34 mouse cellular contexts compared by ENCODE assay signal in the genomic region with DNA sequence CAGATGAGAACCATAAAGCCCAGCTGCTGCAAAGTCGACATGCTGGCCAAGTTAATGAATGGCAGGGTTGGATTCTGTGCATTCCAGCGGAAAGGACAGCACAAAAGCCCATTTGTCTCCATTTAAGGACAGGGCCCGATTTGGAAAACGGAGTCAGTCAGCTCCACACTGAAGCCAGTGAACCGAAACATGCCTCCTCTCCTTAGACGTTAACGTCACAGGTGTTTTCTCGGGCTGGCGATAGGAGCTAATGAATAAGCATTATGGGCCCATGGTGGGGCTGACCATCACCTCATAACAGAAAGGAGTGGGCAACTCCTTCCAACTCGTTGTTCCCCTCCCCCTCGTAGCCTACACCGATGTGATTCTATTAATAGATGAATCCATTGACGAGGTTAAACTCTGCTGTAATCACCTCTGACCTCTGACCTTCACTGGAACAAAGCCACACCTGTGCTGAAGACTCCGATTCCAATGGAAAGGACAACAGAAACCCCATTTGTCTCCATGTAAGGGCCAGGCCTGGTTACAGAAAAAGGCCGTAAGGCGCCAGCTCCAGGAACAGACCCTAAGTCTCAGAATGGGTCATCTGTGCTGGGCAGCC. TPM values are rescaled to one million over a fixed set of nuclear protein-coding genes. Genes with fewer than 3 reads are reported as not detected.
DNase-seq lines count a peak whose midpoint lies in the region; ATAC-seq and TF ChIP-seq lines count a peak whose summit lies in the region.
"Had no signal": no experiment of that assay in that cellular context is flagged by ENCODE, and none has a peak within 500 bp of the region (broad histone marks: within the 10 kb centered on the region; RNA-seq: fewer than 3 reads in every experiment).

No protein-coding gene starts in this region.

- no peak for TF ChIP-seq CTCF in E14TG2a.4 (conservative IDR thresholded peaks at IDR 0.05; ENCODE audit: low read length)

- H3K9me3 ChIP-seq in E14TG2a.4 (ENCODE audit: low read length) = no peaks in the 10 kb centered on the region
- H3K9me3 ChIP-seq: forebrain, embryonic 13.5 days; intestine, embryonic 15.5 days; limb, embryonic 13.5 days; liver, embryonic 13.5 days; midbrain, embryonic 13.5 days; neural tube, embryonic 13.5 days had no signal

- H3K4me3 ChIP-seq in E14TG2a.4 (replicated peaks; ENCODE audit: low read length) = peak overlapping the region; percentile 21; the same call in 1 of the 2 replicates
- H3K4me3 ChIP-seq: forebrain, embryonic 13.5 days; heart, embryonic 13.5 days; intestine, embryonic 15.5 days; left cerebral cortex, adult 2 months; limb, embryonic 13.5 days; liver, embryonic 13.5 days; midbrain, embryonic 13.5 days; neural tube, embryonic 13.5 days had no signal

- DNase-seq in Muller cell, postnatal 12 days (ENCODE audit: inconsistent ontology term) = peak; percentile 50
- DNase-seq in kidney, adult 8-10 months = peak; percentile 69 to 71
- DNase-seq in kidney, postnatal 10 days = peak; percentile 43
- DNase-seq in lung, postnatal 4 days = no peak
- DNase-seq in left cerebral cortex, postnatal 4 days = no peak
- DNase-seq in left cerebral cortex, adult 11 months (ENCODE audit: low spot score) = no peak
- DNase-seq: cerebellum, adult 2 months; cerebellum, postnatal 25 days; gastrocnemius, postnatal 36 days; heart, postnatal 10 days; liver, embryonic 13.5 days; lung, adult 18-20 months; right cerebral cortex, postnatal 4 days; thymus, adult 2 months; thymus, postnatal 4 days had no signal

- peaks cover 33% of the 10 kb centered on the region for H3K4me1 ChIP-seq in E14TG2a.4 (replicated peaks; ENCODE audit: low read depth, low read length)
- H3K4me1 ChIP-seq: forebrain, embryonic 13.5 days; intestine, embryonic 15.5 days; limb, embryonic 13.5 days; midbrain, embryonic 13.5 days; neural tube, embryonic 13.5 days had no signal

- H3K27me3 ChIP-seq in E14TG2a.4 (ENCODE audit: insufficient read depth, low read length) = 0 out of 2 replicates have a peak, but pooled peaks cover 3% of the 10 kb centered on the region
- H3K27me3 ChIP-seq: forebrain, embryonic 13.5 days; heart, embryonic 13.5 days; intestine, embryonic 15.5 days; limb, embryonic 13.5 days; liver, embryonic 13.5 days; midbrain, embryonic 13.5 days; neural tube, embryonic 13.5 days had no signal

- intact Hi-C loops in left cerebral cortex, postnatal 4 days (cut with DNase I) = no loop called here

- H3K36me3 ChIP-seq in E14TG2a.4 (ENCODE audit: insufficient read depth, low read length) = no peaks in the 10 kb centered on the region
- H3K36me3 ChIP-seq: heart, embryonic 13.5 days; intestine, embryonic 15.5 days; limb, embryonic 13.5 days; midbrain, embryonic 13.5 days; neural tube, embryonic 13.5 days had no signal

- ATAC-seq in cerebellum, adult (ENCODE audit: insufficient number of reproducible peaks, low FRiP score, low TSS enrichment) = no peak
- ATAC-seq: CD4-positive, CD25-positive, alpha-beta regulatory T cell, adult 4 months; forebrain, embryonic 13.5 days; hindbrain, postnatal 0 days; intestine, embryonic 15.5 days; lung, postnatal 0 days; midbrain, embryonic 13.5 days had no signal

RNA-seq across cellular contexts. Expression of a gene that starts 7.7 kb away (rescaled TPM):
- total RNA-seq in left cerebral cortex, postnatal 4 days (2021) = under 1 TPM in 1 of 2 experiments, not detected in 1; 0.10 TPM
- total RNA-seq: adrenal gland, adult 2 months; adrenal gland, postnatal 36 days; gastrocnemius, adult 18-20 months; gastrocnemius, postnatal 36 days; heart, adult 8-10 months; layer of hippocampus, postnatal 10 days; left cerebral cortex, adult 2 months; left cerebral cortex, postnatal 25 days had no signal

RNA-seq across cellular contexts. Expression of a gene that starts 10.9 kb away (rescaled TPM):
- total RNA-seq in left cerebral cortex, postnatal 4 days (2021) = under 1 TPM in 1 of 2 experiments, not detected in 1; 0.58 TPM
- total RNA-seq: left cerebral cortex, adult 2 months; left cerebral cortex, postnatal 25 days; megakaryocyte-erythroid progenitor cell, adult 5-6 weeks had no signal

RNA-seq across cellular contexts. Expression of a gene that starts 11.1 kb away (rescaled TPM):
- under 1 TPM; 0.20 to 0.22 TPM for total RNA-seq in left cerebral cortex, postnatal 4 days (2021)
- total RNA-seq: adrenal gland, adult 2 months; adrenal gland, postnatal 36 days; gastrocnemius, adult 18-20 months; gastrocnemius, postnatal 36 days; heart, adult 8-10 months had no signal

RNA-seq across cellular contexts. Expression of a gene that starts 33.8 kb away (rescaled TPM):
- total RNA-seq in left cerebral cortex, postnatal 4 days (2021) = 10 to 100 TPM; 10.3 to 11.9 TPM

RNA-seq across cellular contexts. Expression of a gene that starts 33.9 kb away (rescaled TPM):
- 10 to 100 TPM; 60.9 to 70.9 TPM for total RNA-seq in left cerebral cortex, postnatal 4 days (2021)

Comparison
In these comparisons a context has a peak if more than half of its experiments do, and no peak if none do; other contexts are left out.
1. DNase-seq: peak in Muller cell, postnatal 12 days (single experiment), kidney, adult 8-10 months (2 of 2) and kidney, postnatal 10 days (single experiment); none in lung, postnatal 4 days (0 of 2), left cerebral cortex, postnatal 4 days (single experiment) and left cerebral cortex, adult 11 months (single experiment).